Mouse (Mus musculus): ENCODE results near the gene Zfp639.

Gene Zfp639

DNA sequence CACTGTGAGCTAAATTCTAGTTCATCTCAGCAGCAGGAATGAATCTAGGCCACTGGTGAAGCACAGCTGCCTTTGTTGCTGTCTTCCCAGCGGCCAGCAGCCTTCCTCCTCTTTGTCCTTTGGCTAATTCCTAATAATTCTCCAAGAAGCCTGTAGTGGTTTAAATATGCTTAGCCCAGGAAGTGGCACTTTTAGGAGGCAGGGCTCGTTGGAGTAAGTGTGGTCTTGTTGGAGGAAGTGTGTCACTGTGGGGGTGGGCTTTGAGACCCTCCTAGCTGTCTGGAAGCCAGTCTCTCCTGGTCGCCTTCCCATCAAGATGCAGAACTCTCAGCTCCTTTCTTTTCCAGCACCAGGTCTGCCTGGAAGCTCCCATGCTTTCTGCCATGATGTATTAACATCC lies 4.2 kb upstream of the Zfp639 start:
- no peak for DNase-seq (ENCODE audit: low spot score in 2 of 2)

DNA sequence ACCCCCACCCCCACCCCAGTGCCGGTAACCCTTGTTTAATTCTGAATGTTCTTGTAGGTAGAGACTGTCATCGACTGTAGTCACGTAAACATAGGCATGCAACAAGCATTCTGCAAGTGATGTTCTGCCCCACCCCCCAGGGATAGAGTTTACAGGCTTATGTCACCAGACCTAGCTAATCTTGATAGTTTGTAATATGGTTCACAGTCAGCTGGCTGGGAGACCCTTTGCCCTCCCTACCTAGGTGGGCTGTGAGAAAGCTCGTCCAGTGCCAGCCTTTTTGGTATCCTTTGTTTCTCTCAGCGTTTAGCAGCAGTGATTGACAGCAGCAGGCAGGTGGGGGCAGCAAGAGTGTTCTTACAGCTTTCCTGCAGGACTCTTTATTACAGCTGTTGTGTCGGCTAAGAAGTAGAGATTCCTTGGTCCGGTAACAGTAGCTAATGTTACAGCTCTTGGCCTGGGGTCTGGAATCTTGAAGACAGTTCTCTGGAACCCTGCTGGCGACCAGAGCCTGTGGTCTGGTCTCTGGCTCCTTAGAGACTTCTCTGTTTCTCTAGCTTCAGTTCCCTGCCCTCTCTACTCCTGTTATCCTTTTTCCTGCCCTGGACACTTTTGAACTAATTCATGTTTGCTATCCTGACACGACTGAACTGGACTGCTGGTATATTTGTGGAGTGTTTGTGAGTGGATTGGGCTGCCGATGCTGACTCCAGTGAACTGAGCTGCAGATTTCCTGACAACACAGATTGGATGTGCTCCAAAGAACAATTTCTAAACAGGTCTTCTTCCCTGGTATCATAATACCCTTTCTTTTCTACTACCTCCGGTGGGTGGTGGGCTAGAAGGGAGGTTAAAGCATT lies 3.5 kb upstream of the Zfp639 start:
- DNase-seq (ENCODE audit: low spot score in 2 of 2) = no peak

DNA sequence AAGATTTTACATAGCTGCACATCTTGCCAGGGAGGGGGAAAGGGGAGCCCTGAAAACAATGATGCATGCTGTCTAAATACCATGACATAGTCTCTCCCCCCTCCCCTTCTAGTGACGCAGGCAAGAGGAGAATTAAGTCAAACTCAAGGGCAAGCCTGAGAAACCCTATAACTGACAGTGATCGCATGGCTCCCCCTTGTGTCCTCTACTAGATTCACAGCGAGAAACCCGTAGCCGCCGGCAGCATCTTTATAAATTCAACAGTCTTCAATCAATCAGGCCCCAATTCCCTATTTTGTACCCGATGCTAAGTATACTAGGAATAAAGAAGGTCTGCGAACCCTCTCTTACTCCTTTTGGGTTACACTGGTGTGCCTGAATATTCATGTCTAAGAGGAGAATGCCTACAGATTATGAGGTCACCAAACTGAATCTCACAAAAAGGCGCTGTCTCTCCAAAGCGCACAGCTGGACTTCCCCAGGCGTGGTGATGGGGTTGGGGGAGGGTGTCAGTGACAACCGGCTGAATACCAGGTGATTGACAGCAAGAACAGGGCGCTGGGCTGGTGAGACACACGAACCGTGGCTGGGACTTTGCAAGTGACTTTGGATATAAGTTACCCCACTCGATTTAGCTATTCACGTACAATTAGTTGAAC lies 1.3 kb upstream of the Zfp639 start:
- DNase-seq (ENCODE audit: low spot score in 2 of 2) = peak; percentile 18 to 52

DNA sequence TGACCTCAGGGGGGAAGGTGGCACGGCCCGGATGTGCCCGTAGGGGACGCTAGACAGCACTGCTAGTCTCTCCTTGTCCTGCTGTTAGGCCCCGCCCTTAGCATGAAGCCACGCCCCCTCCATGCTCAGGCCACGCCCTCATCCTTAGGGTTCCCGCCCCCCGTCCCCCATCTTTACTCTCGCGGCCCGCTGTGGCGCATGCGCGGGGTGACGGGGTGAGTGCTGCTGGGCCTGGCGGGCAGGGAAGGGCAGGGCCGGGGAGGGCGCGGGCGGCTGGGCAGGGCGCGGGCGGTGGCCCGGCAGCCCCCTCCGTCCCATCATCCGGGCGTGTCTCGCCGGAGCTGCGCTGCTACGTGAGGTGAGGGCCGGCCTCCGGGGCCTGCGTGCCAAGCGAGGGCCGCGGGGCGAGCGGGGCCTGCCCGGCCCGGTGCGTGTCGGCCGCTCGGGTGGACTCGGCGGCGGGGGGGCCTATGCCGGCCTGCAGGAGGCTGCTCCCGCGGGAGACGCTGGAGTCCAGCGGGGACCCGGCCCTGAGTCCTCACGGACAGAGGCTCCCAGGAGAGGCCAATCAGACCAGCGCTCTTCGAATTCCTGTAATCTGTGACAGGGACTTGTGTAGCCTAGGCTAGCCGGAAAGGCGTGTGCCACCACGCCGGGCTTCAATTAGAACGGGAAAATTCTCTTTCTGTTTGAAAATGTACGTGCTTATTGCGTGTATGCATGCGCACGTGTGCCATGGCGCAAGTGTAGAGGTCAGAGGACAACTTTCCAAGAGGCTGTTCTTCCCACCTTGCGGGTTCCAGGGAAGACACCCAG lies 524 bp downstream of the Zfp639 start:
- DNase-seq (ENCODE audit: low spot score in 2 of 2) = peak; percentile 94 to 97

DNA sequence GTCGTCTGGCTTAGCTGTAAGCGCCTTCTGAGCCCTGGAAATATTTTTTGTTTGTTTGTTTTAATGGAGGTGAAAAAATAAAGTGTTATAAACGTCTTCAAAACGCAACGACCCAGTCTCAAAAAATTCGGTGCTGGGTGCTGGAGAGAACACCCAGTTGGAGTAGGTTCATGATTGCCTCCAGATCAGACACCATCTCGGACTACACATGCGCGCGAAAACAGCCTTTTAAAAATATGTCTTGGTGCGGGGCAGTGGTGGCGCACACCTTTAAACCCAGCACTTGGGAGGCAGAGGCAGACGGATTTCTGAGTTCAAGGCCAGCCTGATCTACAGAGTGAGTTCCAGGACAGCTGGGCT lies 1.1 kb downstream of the Zfp639 start:
- DNase-seq (ENCODE audit: low spot score in 2 of 2) = no peak

DNA sequence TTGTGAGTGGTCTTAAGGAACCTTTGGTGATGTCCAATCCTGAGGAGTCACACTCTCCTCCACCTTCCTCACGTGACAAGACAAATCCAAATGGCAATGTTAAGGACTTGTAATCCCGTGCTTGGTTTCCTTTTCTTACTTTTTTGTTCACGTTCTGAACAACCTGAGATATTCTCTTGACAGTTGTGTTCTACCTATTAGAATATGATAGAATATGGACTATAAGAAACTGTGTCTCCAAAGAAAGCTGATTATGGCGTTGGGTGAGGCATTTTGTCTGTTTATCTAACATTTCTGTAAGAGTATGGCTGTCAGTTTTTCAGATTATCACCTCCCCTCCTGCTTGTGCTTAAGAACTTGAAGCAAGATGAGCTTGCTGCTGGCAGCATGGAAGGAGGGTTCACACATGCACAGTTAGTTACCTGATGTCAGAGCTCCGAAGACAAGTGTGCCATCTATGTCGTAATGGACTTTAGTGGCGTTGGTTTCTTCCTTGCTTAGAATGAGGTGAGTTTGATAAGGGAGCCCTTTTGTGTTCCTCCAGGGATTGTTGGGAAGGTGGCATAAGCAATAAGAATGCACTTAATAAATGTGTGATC lies 2.7 kb downstream of the Zfp639 start:
- DNase-seq (ENCODE audit: low spot score in 2 of 2) = no peak

DNA sequence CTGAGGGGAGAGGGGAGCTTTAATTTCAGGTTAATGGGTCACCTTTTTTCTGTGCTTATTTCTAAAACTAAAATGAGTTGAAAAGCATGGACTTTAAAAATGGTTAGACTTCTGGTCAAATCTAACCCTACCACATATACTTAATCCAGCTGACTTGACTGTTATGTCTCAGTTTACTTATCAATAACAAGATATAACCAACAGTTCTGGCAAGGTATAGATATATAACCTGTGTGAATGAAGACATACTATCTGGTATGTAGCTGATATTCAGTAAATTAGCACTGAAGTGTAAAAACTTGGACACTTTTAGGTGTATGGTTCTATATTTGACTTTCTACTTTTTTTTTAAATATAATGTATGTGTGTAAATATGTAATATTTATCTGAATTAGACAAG lies 3.5 kb downstream of the Zfp639 start:
- no peak for DNase-seq (ENCODE audit: low spot score in 2 of 2)

DNA sequence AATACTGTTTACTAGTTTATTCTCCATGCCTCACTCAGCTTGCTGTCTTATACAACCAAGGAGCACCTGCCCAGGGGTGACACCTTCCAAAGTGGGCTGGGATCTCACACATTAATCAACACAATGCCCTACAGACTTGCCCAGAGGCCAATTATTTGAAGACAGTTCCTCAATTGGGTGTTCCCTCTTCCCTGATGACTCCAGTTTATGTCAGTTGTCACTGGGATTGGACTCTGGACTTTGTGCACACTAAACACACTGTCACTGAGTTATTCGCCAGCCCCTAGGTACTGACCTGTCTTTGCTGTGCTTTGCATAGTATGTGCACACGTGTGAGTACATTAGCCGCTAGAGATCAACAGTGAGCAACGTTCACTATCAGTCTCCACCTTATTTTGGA lies 17.1 kb downstream of the Zfp639 start:
- DNase-seq (ENCODE audit: low spot score in 2 of 2) = no peak

DNA sequence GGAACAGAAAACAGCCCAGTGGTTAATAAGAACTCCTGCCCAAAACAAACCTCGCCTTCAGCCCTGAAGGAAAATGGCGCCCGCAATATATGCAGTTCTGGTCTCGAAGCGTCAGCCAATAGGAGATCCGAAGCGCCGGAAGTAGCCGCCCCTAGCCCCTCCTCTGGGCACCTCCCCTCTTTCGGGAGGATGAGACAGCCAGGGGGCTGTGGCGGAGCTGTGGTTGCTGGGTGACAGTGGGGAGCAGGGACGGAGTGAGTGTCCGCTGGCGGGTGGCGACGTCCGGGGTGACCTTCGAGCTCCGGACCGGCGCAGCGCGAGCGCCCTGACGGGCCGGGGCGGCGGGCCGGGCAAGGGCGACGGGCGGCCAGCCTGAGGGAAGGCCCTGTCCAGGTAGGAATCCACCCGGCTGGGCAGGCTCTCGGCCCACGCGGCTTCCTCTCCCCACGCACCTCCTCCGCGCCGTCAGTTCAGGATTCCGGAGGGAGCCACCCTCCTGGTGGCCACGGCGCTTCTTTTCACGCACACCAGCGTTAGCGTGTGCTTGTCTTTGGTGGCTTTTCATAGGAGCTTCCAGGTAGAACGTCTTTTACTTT lies 19.3 kb downstream of the Zfp639 start, which contains the start of gene Mfn1:
Gene Mfn1 (plus strand): TSS at position 163 of the 596 bp plus-strand sequence.
- peak; percentile 81 to 86 for DNase-seq (ENCODE audit: low spot score in 2 of 2)

DNA sequence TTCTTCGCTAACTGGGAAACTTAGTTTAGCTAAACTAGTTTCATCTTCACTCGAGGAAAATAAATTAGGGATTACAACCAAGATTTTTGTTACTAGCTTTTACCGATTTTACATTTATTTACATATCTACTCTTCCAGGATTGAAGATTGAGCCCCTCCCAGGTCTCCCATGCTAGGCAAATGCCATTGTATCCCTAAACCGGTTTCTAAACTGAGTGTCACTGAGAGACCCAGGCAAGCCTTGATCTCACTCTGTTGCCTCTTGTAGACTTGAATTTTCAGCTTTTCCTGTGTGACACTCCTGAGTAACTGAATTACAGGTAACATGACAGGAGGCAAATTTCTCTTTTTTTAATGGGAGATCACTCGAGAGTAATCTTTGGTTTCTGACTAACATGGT lies 20.0 kb downstream of the Zfp639 start:
- no peak for DNase-seq (ENCODE audit: low spot score in 2 of 2)

DNA sequence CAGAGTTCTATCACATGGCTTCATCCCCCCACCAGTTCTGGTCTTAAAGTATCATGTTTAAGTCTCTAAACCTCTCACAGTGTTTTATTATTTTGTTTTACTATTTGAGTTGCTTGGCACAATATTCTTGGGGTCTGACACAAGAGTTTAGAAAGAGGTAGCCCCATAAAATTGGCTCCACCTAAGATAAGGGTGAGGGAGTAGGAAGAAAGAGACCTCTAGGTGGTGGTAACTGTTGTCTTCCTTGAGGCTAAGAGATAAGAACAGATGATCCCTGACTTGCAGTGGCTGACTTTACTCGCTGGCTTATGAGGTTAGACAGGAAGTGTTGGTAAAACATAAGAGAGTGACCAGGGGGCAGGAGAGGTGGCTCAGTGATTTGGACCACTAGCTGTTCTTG lies 25.6 kb downstream of the Zfp639 start:
- no peak for DNase-seq (ENCODE audit: low spot score in 2 of 2)

DNA sequence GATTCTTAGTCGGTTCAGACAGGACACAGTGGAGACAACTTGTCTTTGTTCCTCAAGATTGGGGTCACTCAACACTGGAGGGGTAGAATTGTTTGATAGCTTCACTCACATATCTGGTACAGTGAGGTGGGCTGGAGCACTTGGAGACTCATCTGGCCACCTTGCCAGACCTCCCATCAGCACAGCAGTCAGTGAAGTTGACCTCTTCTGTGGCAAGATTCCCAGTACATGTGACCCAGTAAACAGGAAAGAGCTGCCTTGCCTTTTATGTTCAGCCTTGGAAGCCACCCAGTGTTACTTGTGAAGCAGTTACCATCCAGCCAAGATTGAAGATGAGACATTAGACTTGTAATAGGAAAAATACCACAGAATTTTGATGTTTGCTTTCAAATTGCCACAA lies 27.5 kb downstream of the Zfp639 start:
- DNase-seq (ENCODE audit: low spot score in 2 of 2) = no peak

DNA sequence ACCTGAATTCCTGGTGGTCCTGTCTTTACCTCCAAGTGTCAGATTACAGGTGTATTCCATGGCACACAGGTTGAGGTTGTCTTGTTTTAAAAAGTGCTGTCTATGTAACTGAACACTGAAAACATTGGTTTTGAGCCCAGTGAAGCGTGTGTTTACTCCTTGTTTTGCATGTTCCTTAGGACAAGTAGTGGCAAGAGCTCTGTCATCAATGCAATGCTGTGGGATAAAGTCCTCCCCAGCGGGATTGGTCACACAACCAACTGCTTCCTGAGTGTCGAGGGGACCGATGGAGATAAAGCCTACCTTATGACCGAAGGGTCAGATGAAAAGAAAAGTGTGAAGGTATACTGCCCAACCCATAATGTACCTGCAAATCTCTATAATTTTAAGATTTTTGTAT lies 28.0 kb downstream of the Zfp639 start:
- no peak for DNase-seq (ENCODE audit: low spot score in 2 of 2)

DNA sequence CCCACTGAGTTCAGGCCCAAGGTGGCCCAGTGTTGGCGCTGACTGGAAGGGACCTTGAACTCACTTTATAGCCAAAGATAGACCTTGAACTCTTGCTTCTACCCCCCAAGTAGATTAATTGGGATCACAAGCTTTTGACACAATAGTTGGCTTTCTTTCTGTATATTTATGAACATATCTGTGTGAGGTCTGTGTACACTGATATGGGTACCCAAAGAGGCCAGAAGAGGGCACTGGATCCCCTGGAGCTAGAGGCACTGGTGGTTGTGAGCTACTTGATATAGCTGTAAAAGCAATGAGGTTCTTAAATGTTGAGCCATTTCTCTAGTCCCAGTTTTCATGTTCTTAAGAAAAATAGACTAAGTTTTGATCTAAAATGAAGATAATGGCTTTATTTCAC lies 43.0 kb downstream of the Zfp639 start:
- no peak for DNase-seq (ENCODE audit: low spot score in 2 of 2)

DNA sequence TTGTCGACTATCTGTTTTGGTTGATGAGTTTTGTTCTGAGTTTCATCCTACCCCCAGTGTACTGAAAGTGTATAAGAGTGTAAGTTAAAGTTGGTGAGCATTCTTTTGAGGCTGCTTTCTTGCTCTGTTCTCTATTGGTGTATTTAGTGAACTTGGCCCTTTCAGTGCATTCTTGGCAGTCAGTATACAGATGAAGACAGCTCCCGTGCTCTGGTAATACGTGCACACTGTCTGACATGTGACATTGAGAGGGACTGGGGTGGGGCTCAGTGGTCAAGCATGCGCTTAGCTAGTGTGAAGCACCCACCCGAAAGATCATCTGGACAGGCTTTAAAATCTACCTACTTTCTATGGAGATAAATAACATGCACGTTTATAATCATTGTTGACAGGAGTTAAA lies 53.3 kb downstream of the Zfp639 start:
- no peak for DNase-seq (ENCODE audit: low spot score in 2 of 2)
